Mouse (Mus musculus) limb, embryonic 14.5 days (tissue): ENCODE data around the gene Apoc4. TPM values are rescaled to one million over a fixed set of nuclear protein-coding genes. Genes with fewer than 3 reads are reported as not detected.
A peak's percentile ranks its signal among the peaks of the same experiment; 100 is the strongest.

ENCODE experiments used
- ATAC-seq: fragments of 200-750 bp; cut with Nextera tagmentation; 2 replicates; pipeline ENCODE4 v1.8.0; 2017; ENCODE audit warnings: low read depth, moderate number of reproducible peaks, moderate TSS enrichment; ENCODE audit not compliant: low FRiP score
- DNase-seq: peaks from one replicate; pipeline ENCODE4 v3.0.0-alpha.2; 2015; ENCODE audit warnings: low spot score
- H3K27ac ChIP-seq: fragments of 300-500 bp; sonication (generic); replicated peaks from 2 replicates; pipeline ENCODE4 v1.5.1; 2014; ENCODE audit warnings: low read depth, mild to moderate bottlenecking, low read length, moderate library complexity, mixed read lengths
- H3K27me3 ChIP-seq: fragments of 300-500 bp; sonication (generic); 2 replicates; pipeline ENCODE4 v1.6.1; 2014; ENCODE audit warnings: low read length, mixed read lengths; ENCODE audit not compliant: control insufficient read depth, insufficient read depth
- H3K36me3 ChIP-seq: fragments of 300-500 bp; sonication (generic); 2 replicates; pipeline ENCODE4 v1.6.1; 2014; ENCODE audit warnings: mild to moderate bottlenecking, low read length, moderate library complexity, mixed read lengths; ENCODE audit not compliant: control insufficient read depth, insufficient read depth
- H3K4me1 ChIP-seq: fragments of 300-500 bp; sonication (generic); 2 replicates; pipeline ENCODE4 v1.6.1; 2014; ENCODE audit warnings: antibody characterized with exemption, low read length, mixed read lengths; ENCODE audit not compliant: control insufficient read depth, insufficient read depth
- H3K4me2 ChIP-seq: fragments of 300-500 bp; sonication (generic); replicated peaks from 2 replicates; pipeline ENCODE4 v1.6.1; 2014; ENCODE audit warnings: low read depth, mild to moderate bottlenecking, low read length, moderate library complexity; ENCODE audit not compliant: severe bottlenecking
- H3K4me3 ChIP-seq: fragments of 300-500 bp; sonication (generic); replicated peaks from 2 replicates; pipeline ENCODE4 v1.5.1; 2014; ENCODE audit warnings: low read length
- H3K9ac ChIP-seq: fragments of 300-500 bp; sonication (generic); 2 replicates; pipeline ENCODE4 v1.6.1; 2014; ENCODE audit warnings: mild to moderate bottlenecking, low read depth, low read length, moderate library complexity; ENCODE audit not compliant: severe bottlenecking
- H3K9me3 ChIP-seq: fragments of 300-500 bp; sonication (generic); 2 replicates; pipeline ENCODE4 v1.6.1; 2016; ENCODE audit warnings: low read length; ENCODE audit not compliant: control insufficient read depth
- POLR2A ChIP-seq: fragments of 200-500 bp; IDR thresholded peaks from 2 replicates; pipeline ENCODE4 v1.8.0; 2012; ENCODE audit warnings: inconsistent platforms, mild to moderate bottlenecking, moderate library complexity, borderline replicate concordance; ENCODE audit not compliant: insufficient read depth, insufficient read length; ENCODE audit errors: extremely low read depth
- WGBS: fragments of 180-500 bp; shearing (Covaris S2); extraction: QIAGEN DNeasy Blood & Tissue Kit; methylation state at CpG from one replicate; pipeline ENCODE4 v1.1.7; 2014; 5-methylcytosine and 5-hydroxymethylcytosine counted together
- polyA plus RNA-seq, 2 experiments: library from polyadenylated mRNA; depleted of rRNA in 1 of 2; stranded (reverse) in 1 of 2; unstranded in 1 of 2; fragments of >200 nt; fragmentation: Nextera tagmentation in 1 of 2; extraction: Ambion mirVana in 1 of 2; gene quantifications; 2 replicates each; pipeline versions ENCODE4 v1.2.1 to v1.2.3; 2012 to 2014

The Apoc4 gene
- polyA plus RNA-seq, 2 experiments = 0.14 TPM; not detected in 1

DNA sequence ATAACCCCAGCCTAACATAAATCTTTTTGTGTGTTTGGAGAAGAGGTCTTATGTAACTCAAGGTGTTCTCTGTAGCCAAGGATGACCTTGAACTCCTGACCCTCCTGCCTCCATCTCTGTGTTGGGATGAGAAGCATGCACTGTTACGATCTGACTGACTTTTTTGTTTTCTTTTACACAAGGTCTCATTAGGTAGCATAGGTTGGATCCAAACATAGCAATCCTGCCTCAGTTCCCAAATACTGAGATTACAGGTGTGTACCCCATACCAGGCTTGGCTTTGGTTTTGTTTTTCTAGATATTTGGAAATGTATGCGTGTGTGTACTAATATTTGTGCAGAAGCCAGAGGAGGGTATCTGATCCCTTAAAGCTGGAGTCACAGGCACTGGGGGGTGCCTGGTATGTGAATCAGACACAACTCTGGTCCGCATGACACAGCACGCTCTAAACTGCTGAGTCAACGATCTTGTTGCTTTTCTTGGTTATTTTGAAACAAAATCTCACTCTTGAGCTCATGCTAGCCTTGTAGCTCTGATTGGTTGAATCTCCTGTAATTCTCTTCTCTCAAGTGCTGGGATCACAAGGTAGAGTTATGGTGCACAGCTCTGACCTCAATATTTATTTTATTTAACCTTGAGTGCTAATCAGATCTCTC, 37.1 kb upstream of the Apoc4 start:
- 91% methylated on average over 5 of the region's 5 CpGs for WGBS
- TF ChIP-seq POLR2A = no peak
- Histone ChIP-seq H3K4me2 (no peak overlapping the region), H3K4me3 (no peak overlapping the region), H3K9me3 (peaks cover 11% of the 10 kb centered on the region), H3K36me3 (peaks cover 45% of the 10 kb centered on the region), H3K9ac (no peak overlapping the region), H3K27me3 (no peaks in the 10 kb centered on the region), H3K27ac (no peak overlapping the region), H3K4me1 (peaks cover 5% of the 10 kb centered on the region; the same call in 1 of the 2 replicates)
- ATAC-seq (no peak), DNase-seq (no peak)

GRCm38 (mm10) chr7:19717346-19717745, 36.1 kb upstream of the Apoc4 start:
- no peak overlapping the region for H3K4me3 ChIP-seq
- WGBS = 87% methylated on average over 4 of the region's 4 CpGs
- no peak for DNase-seq
- H3K4me2 ChIP-seq = no peak overlapping the region
- no peak for ATAC-seq
- no peak for TF ChIP-seq POLR2A
- H3K27ac ChIP-seq = no peak overlapping the region
- no peaks in the 10 kb centered on the region for H3K27me3 ChIP-seq
- peaks cover 47% of the 10 kb centered on the region for H3K36me3 ChIP-seq
- no peak overlapping the region for H3K9ac ChIP-seq
- H3K4me1 ChIP-seq = peaks cover 5% of the 10 kb centered on the region; the same call in 1 of the 2 replicates
- peaks cover 11% of the 10 kb centered on the region for H3K9me3 ChIP-seq

DNA sequence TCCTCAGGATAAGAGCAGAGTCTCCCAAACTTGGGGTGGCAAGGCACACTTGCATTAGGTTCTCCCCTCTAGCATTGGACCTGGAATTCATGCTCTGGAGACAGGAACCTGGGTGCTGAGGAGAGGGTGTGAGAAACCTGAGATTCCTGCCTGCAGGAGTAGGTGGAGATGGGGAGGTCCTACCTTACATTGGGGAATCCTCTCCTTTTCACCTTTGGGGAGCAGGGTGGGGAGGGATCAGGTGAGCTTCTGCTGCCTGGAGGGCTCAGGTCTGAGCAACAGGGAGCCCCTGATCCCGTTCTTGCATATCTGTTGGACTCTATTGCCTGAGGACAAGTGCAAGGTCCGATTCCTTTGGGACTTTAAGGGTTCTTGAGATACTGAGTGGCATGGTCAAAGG, 35.5 kb upstream of the Apoc4 start:
- 87% methylated on average over 2 of the region's 2 CpGs for WGBS
- DNase-seq (no peak), ATAC-seq (no peak)
- TF ChIP-seq POLR2A = no peak
- Histone ChIP-seq H3K27ac (0 out of 2 replicates have a peak overlapping the region, but pooled peaks have one; percentile 59), H3K36me3 (peaks cover 51% of the 10 kb centered on the region), H3K9me3 (peaks cover 11% of the 10 kb centered on the region), H3K9ac (no peak overlapping the region), H3K4me1 (peaks cover 5% of the 10 kb centered on the region; the same call in 1 of the 2 replicates), H3K27me3 (no peaks in the 10 kb centered on the region), H3K4me3 (no peak overlapping the region), H3K4me2 (peak overlapping the region; percentile 55; the same call in 1 of the 2 replicates)

DNA sequence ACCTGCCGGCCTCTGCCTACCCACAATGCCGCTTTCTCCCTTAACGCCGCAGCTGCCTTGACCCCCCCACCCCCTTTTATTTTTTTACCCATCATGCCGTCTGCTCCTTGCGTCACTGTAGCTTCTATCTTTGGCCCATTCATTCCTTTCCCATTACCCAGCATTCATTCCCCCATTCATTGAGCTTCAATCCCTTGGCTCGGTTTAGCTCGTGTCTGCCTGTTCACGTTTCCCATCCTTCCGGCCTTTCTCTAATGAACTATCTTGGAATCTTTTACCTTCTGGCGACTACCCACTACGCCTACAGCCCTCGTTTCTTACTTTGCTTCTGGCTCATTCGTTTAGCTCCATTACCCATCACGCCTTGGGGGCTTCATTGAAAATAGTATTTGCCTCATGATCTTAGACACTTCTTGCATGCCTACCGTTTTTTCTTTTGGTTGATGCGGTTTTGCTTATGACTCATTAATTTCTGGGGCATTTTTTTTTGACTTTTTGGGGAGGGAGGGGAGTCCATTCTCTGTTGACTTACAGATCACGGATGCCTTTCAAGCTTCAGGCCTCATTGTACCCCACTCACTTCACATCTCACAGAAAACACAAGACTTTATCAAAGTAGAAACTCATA, 34.9 kb upstream of the Apoc4 start:
- Histone ChIP-seq H3K4me2 (peak overlapping the region; percentile 55), H3K9ac (no peak overlapping the region), H3K36me3 (peaks cover 51% of the 10 kb centered on the region), H3K9me3 (peaks cover 7% of the 10 kb centered on the region), H3K4me1 (peaks cover 5% of the 10 kb centered on the region; the same call in 1 of the 2 replicates), H3K4me3 (peak overlapping the region; percentile 34), H3K27ac (peak overlapping the region; percentile 59; the same call in 1 of the 2 replicates), H3K27me3 (no peaks in the 10 kb centered on the region)
- no peak for ATAC-seq
- no peak for TF ChIP-seq POLR2A
- WGBS = 8% methylated on average over 17 of the region's 18 CpGs
- DNase-seq = no peak

GRCm38 (mm10) chr7:19715239-19716054, 34.2 kb upstream of the Apoc4 start, which contains the start of gene Tomm40:
TSS of gene Tomm40 (minus strand) at chr7:19715438.
- peak within 1 kb of the TSS; percentile 59 for H3K27ac ChIP-seq
- DNase-seq (peak; percentile 100), ATAC-seq (peak; percentile 98)
- no peaks in the 10 kb centered on the region; the same call in 1 of the 2 replicates for H3K9me3 ChIP-seq
- peak within 1 kb of the TSS; percentile 89 for H3K4me2 ChIP-seq
- under 1% methylated on average over 51 of the region's 59 CpGs for WGBS
- peak within 1 kb of the TSS; percentile 92 for H3K9ac ChIP-seq
- H3K27me3 ChIP-seq = no peaks in the 10 kb centered on the region
- 0 out of 2 replicates have a peak, but pooled peaks have one; percentile 39 for TF ChIP-seq POLR2A
- H3K36me3 ChIP-seq = peaks cover 50% of the 10 kb centered on the region
- peaks cover 5% of the 10 kb centered on the region; the same call in 1 of the 2 replicates for H3K4me1 ChIP-seq
- peak within 1 kb of the TSS; percentile 95 for H3K4me3 ChIP-seq
